Mouse (Mus musculus): ENCODE measurements around the gene Suz12. TPM values are rescaled to one million over a fixed set of nuclear protein-coding genes. Genes with fewer than 3 reads are reported as not detected.
A peak's percentile ranks its signal among the peaks of the same experiment; 100 is the strongest.
"Not testable (repeated sequence)": the region's sequence is repeated elsewhere in the genome, so short reads cannot be mapped to it uniquely, and the experiment has no call there.

Suz12 gene
- polyA plus RNA-seq, 1 experiment from 2014 or later, result 33.9 TPM

DNA sequence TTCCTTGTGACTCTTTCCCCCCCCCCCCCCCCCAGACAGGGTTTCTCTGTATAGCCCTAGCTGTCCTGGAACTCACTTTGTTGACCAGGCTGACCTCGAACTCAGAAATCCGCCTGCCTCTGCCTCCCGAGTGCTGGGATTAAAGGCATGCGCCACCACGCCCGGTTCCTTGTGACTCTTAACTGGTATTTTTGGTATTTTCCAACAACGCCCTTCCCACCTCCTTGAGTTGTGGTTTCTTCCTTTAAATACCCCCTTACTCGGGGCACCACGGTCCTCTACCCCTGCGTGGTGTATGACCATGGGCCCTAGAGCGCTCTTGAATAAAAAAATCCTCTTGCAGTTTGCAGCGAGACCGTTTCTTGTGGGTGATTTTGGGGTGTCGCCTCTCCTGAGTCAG lies 15.8 kb upstream of the Suz12 start:
- WGBS, result 96% methylated on average over 14 of the region's 14 CpGs
- H3K4me3 ChIP-seq (ENCODE audit: low read depth, low read length); H3K36me3 ChIP-seq (ENCODE audit: control insufficient read depth, insufficient read depth, low read length); H3K4me1 ChIP-seq (ENCODE audit: control insufficient read depth, insufficient read depth, low read length); H3K9me3 ChIP-seq (ENCODE audit: control insufficient read depth, low read depth, low read length); H3K27ac ChIP-seq (ENCODE audit: low read length); H3K9ac ChIP-seq (replicated peaks; ENCODE audit: low read depth, low read length); ATAC-seq (ENCODE audit: insufficient number of reproducible peaks, insufficient read depth, low FRiP score, low read depth); H3K4me2 ChIP-seq (replicated peaks; ENCODE audit: low read depth, low read length): not testable (repeated sequence)
- peaks cover 10% of the 10 kb centered on the region for H3K27me3 ChIP-seq (ENCODE audit: control insufficient read depth, insufficient read depth, low read length)

DNA sequence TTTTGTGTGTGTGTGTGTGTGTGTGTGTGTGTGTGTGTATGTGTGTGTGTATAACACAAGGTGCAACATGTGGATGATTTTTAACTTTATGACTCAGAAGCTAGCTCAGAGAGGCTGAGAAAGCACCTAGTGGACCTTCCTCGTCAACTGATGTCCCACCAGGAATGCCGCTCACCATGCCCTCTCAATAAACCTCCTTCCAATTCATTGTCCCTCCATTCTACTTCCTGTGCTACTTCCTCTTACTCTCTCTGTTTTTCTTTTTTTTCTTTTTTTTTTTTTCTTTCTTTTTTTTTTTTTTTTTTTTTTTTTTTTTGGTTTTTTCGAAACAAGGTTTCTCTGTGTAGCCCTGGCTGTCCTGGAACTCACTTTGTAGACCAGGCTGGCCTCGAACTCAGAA lies 15.2 kb upstream of the Suz12 start:
- peaks cover 10% of the 10 kb centered on the region for H3K27me3 ChIP-seq (ENCODE audit: control insufficient read depth, insufficient read depth, low read length)
- not testable (repeated sequence) for H3K9ac ChIP-seq (replicated peaks; ENCODE audit: low read depth, low read length); H3K9me3 ChIP-seq (ENCODE audit: control insufficient read depth, low read depth, low read length); ATAC-seq (ENCODE audit: insufficient number of reproducible peaks, insufficient read depth, low FRiP score, low read depth); H3K4me3 ChIP-seq (ENCODE audit: low read depth, low read length); H3K27ac ChIP-seq (ENCODE audit: low read length); H3K4me1 ChIP-seq (ENCODE audit: control insufficient read depth, insufficient read depth, low read length); H3K4me2 ChIP-seq (replicated peaks; ENCODE audit: low read depth, low read length); H3K36me3 ChIP-seq (ENCODE audit: control insufficient read depth, insufficient read depth, low read length)
- 93% methylated on average over 4 of the region's 4 CpGs for WGBS

DNA sequence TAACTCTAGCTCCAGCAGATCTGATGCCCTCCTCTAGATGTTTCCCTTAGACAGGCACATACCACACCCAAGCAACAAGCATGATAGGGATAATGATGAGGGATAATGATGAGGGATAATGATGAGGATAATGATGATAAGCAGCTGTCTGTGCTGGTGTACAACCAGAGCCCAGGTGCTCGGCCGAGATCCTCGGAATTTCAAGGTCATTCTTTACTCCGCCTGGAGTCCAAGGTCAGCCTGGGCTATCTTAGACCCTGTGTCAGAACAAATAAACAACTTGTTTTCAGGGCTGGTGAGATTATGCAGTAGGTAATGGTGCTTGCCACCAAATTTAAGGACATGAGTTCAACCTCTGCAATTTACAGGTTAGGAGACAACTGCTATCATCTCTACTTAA lies 6.0 kb upstream of the Suz12 start:
- Histone ChIP-seq H3K9ac (replicated peaks; ENCODE audit: low read depth, low read length) (no peak overlapping the region), H3K27me3 (ENCODE audit: control insufficient read depth, insufficient read depth, low read length) (no peaks in the 10 kb centered on the region), H3K4me2 (replicated peaks; ENCODE audit: low read depth, low read length) (no peak overlapping the region), H3K9me3 (ENCODE audit: control insufficient read depth, low read depth, low read length) (no peaks in the 10 kb centered on the region), H3K4me3 (ENCODE audit: low read depth, low read length) (no peak overlapping the region), H3K36me3 (ENCODE audit: control insufficient read depth, insufficient read depth, low read length) (no peaks in the 10 kb centered on the region), H3K27ac (ENCODE audit: low read length) (no peak overlapping the region), H3K4me1 (ENCODE audit: control insufficient read depth, insufficient read depth, low read length) (no peaks in the 10 kb centered on the region)
- ATAC-seq (ENCODE audit: insufficient number of reproducible peaks, insufficient read depth, low FRiP score, low read depth), result no peak
- WGBS, result 65% methylated on average over 4 of the region's 4 CpGs

DNA sequence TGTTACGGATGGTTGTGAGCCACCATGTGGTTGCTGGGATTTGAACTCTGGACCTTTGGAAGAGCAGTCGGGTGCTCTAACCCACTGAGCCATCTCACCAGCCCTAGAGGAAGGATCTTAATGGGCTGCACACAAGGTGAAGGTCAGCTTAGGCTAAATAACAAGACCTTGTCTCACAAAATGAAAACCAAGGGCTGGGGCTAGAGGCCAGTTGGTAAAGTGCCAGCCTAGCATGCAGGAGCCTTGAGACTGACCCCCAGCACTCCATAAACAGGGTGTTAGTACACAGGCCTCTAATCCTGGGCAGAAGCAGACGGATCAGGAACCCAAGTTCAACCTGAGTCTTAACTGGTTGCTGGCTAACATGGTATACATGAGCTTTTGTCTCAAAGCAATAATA lies 5.0 kb upstream of the Suz12 start:
- Histone ChIP-seq H3K27me3 (ENCODE audit: control insufficient read depth, insufficient read depth, low read length) (no peaks in the 10 kb centered on the region), H3K27ac (ENCODE audit: low read length) (no peak overlapping the region), H3K4me2 (replicated peaks; ENCODE audit: low read depth, low read length) (no peak overlapping the region), H3K9ac (replicated peaks; ENCODE audit: low read depth, low read length) (no peak overlapping the region), H3K36me3 (ENCODE audit: control insufficient read depth, insufficient read depth, low read length) (no peaks in the 10 kb centered on the region), H3K4me1 (ENCODE audit: control insufficient read depth, insufficient read depth, low read length) (no peaks in the 10 kb centered on the region), H3K4me3 (ENCODE audit: low read depth, low read length) (no peak overlapping the region), H3K9me3 (ENCODE audit: control insufficient read depth, low read depth, low read length) (no peaks in the 10 kb centered on the region)
- WGBS, result 75% methylated on average over 3 of the region's 3 CpGs
- ATAC-seq (ENCODE audit: insufficient number of reproducible peaks, insufficient read depth, low FRiP score, low read depth), result no peak

DNA sequence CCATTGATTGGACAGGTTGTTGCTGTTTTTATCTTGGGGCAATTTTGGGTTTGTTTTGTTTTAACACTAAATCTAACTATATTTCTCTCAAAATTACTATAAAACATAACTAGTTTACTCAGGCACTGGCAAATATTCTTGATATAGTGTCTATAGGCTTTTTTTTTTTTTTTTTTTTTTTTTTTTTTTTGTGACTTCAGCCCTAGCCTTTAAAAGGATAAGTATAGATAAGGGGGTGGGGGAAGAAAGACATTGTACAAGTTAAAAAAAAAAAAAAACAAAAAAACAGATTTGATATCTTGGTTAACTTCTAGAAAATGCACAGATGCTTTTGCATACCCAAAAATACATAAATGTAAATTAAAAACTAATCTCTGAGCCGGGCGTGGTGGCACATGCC lies 2.8 kb upstream of the Suz12 start:
- Histone ChIP-seq H3K27ac (ENCODE audit: low read length) (no peak overlapping the region), H3K4me1 (ENCODE audit: control insufficient read depth, insufficient read depth, low read length) (no peaks in the 10 kb centered on the region), H3K27me3 (ENCODE audit: control insufficient read depth, insufficient read depth, low read length) (no peaks in the 10 kb centered on the region), H3K4me3 (ENCODE audit: low read depth, low read length) (no peak overlapping the region), H3K4me2 (replicated peaks; ENCODE audit: low read depth, low read length) (no peak overlapping the region), H3K36me3 (ENCODE audit: control insufficient read depth, insufficient read depth, low read length) (no peaks in the 10 kb centered on the region), H3K9me3 (ENCODE audit: control insufficient read depth, low read depth, low read length) (no peaks in the 10 kb centered on the region), H3K9ac (replicated peaks; ENCODE audit: low read depth, low read length) (no peak overlapping the region)
- 85% methylated on average over 2 of the region's 2 CpGs for WGBS
- no peak for ATAC-seq (ENCODE audit: insufficient number of reproducible peaks, insufficient read depth, low FRiP score, low read depth)

DNA sequence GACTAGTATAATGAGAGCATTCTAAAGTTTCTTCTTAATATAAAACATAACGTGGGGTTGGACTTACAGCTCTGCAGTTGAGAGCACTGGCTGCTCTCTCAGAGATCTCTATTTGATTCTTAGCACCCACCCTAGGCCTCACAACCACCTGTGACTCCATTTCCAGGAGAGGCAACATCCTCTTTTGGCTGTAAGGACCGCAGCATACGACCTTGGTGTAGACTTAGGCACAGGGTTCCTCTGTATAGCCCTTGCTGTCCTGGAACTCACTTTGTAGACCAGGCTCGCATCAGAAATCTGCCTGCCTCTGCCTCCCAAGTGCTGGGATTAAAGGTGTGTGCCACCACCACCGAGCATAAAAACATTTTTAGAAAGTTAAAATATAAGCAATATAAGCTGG lies 1.3 kb upstream of the Suz12 start:
- Histone ChIP-seq H3K9me3 (ENCODE audit: control insufficient read depth, low read depth, low read length) (no peaks in the 10 kb centered on the region), H3K9ac (replicated peaks; ENCODE audit: low read depth, low read length) (no peak overlapping the region), H3K4me2 (replicated peaks; ENCODE audit: low read depth, low read length) (no peak overlapping the region), H3K36me3 (ENCODE audit: control insufficient read depth, insufficient read depth, low read length) (no peaks in the 10 kb centered on the region; the same call in 1 of the 2 replicates), H3K4me1 (ENCODE audit: control insufficient read depth, insufficient read depth, low read length) (no peaks in the 10 kb centered on the region), H3K4me3 (ENCODE audit: low read depth, low read length) (no peak overlapping the region), H3K27ac (ENCODE audit: low read length) (no peak overlapping the region), H3K27me3 (ENCODE audit: control insufficient read depth, insufficient read depth, low read length) (no peaks in the 10 kb centered on the region)
- ATAC-seq (ENCODE audit: insufficient number of reproducible peaks, insufficient read depth, low FRiP score, low read depth), result no peak
- WGBS, result 91% methylated on average over 5 of the region's 5 CpGs

DNA sequence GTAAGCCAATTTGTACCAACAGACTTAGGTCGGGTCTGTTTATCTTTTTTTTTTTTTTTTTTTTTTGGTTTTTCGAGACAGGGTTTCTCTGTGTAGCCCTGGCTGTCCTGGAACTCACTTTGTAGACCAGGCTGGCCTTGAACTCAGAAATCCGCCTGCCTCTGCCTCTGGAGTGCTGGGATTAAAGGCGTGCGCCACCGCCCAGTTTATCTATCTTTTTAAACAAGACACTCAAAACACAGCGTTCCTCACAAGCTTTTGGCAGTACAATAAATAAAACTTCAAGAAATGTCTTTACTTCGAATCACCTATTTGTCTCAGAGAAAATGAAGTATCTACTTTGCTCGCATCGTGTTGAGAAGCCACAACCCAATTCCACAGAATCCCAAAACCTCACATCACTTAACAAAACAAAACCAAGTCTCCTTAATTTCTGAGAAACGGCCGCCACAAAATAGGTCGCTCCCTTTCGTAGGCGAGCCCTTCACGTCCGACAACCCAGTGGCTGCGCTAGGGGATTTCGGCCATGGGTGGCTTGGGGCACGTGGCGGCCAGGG lies 793 bp upstream of the Suz12 start:
- no peak for ATAC-seq (ENCODE audit: insufficient number of reproducible peaks, insufficient read depth, low FRiP score, low read depth)
- Histone ChIP-seq H3K27me3 (ENCODE audit: control insufficient read depth, insufficient read depth, low read length) (no peaks in the 10 kb centered on the region), H3K4me3 (ENCODE audit: low read depth, low read length) (peak overlapping the region; percentile 88), H3K9me3 (ENCODE audit: control insufficient read depth, low read depth, low read length) (no peaks in the 10 kb centered on the region), H3K36me3 (ENCODE audit: control insufficient read depth, insufficient read depth, low read length) (no peaks in the 10 kb centered on the region; the same call in 1 of the 2 replicates), H3K4me1 (ENCODE audit: control insufficient read depth, insufficient read depth, low read length) (no peaks in the 10 kb centered on the region), H3K27ac (ENCODE audit: low read length) (peak overlapping the region; percentile 83), H3K9ac (replicated peaks; ENCODE audit: low read depth, low read length) (peak overlapping the region; percentile 34), H3K4me2 (replicated peaks; ENCODE audit: low read depth, low read length) (peak overlapping the region; percentile 44)
- 22% methylated on average over 20 of the region's 21 CpGs for WGBS

DNA sequence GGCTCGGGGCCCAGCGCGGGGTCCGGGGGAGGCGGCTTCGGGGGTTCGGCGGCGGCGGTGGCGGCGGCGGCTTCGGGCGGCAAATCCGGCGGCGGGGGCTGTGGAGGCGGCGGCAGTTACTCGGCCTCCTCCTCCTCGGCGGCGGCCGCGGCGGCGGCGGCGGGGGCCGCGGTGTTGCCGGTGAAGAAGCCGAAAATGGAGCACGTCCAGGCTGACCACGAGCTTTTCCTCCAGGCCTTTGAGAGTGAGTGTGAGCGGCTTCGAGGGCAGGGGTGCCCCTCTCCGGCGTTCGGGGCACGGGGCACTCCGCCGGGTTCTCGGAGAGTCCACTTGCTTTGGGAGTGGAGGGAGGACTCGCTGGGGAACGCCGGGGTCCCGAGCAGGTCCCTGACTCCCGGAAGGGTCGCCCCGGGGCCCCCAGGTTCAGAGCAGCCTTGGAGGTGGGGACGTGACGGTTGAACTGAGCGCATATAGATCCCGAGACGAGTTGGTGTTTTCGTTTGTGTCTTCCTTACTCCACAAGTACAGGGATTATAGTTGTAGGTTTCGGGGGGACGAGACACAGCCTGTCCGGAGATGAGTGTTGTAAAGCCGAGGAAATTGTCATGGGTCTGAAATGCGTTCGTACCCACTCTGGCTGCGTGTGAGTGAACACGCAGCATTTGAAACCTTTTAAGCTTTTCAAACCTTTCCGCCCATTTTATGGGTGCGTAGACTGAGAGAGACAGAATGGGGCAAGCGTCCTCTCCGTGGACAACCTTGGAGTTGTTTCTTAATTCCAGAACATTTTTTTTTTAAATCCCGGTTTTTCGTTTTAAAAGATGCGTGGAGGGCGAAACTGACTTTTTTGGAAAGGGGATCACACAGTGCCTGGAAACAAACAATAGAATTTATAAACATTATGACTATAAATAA lies 707 bp downstream of the Suz12 start:
- peak overlapping the region; percentile 99 for H3K27ac ChIP-seq (ENCODE audit: low read length)
- H3K4me1 ChIP-seq (ENCODE audit: control insufficient read depth, insufficient read depth, low read length), result no peaks in the 10 kb centered on the region
- no peaks in the 10 kb centered on the region for H3K27me3 ChIP-seq (ENCODE audit: control insufficient read depth, insufficient read depth, low read length)
- H3K9ac ChIP-seq (replicated peaks; ENCODE audit: low read depth, low read length), result peak overlapping the region; percentile 82
- under 1% methylated on average over 56 of the region's 74 CpGs for WGBS
- H3K36me3 ChIP-seq (ENCODE audit: control insufficient read depth, insufficient read depth, low read length), result no peaks in the 10 kb centered on the region; the same call in 1 of the 2 replicates
- peak overlapping the region; percentile 88 for H3K4me3 ChIP-seq (ENCODE audit: low read depth, low read length)
- peak; percentile 38; the same call in 1 of the 2 replicates for ATAC-seq (ENCODE audit: insufficient number of reproducible peaks, insufficient read depth, low FRiP score, low read depth)
- peak overlapping the region; percentile 35 for H3K4me2 ChIP-seq (replicated peaks; ENCODE audit: low read depth, low read length)
- no peaks in the 10 kb centered on the region for H3K9me3 ChIP-seq (ENCODE audit: control insufficient read depth, low read depth, low read length)
